Mouse (Mus musculus) ES-E14 (cell line): ENCODE data around the gene Zfyve1.

Experiments used
- CHD2 ChIP-seq: IDR thresholded peaks from 2 replicates; pipeline ENCODE4 v1.6.1; 2014; ENCODE audit warnings: mild to moderate bottlenecking, low read depth, low read length, inconsistent platforms
- ZC3H11A ChIP-seq: IDR thresholded peaks from 2 replicates; pipeline ENCODE4 v1.6.1; 2012; ENCODE audit warnings: low read depth, mild to moderate bottlenecking, inconsistent platforms, low read length, borderline replicate concordance

DNA sequence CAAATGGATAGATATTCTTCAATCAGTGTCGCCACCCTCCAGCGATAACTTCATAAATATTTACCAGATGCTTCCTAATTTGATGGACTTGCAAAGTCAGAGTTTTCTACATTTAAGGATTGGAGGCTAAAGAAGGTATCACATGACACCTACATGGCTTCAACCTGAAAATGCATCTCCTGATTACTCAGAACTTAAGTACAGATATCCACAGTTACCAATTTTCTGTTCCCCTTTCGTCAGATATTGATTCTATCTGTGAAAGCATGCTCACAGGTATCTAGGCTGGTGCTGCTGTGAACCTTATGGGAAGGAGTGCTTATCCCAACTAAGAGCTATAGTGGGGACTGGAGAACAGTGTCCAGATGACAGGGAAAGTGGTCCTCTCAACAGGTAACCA, 34.4 kb downstream of the Zfyve1 start:
- TF ChIP-seq CHD2 = no peak
- TF ChIP-seq ZC3H11A = no peak
